Mouse (Mus musculus) erythroblast, adult 5-6 weeks (primary cell): ENCODE data around the gene Vipas39. TPM values are rescaled to one million over a fixed set of nuclear protein-coding genes. Genes with fewer than 3 reads are reported as not detected.
"Not testable (repeated sequence)": the region's sequence is repeated elsewhere in the genome, so short reads cannot be mapped to it uniquely, and the experiment has no call there.

Source experiments
- ATAC-seq: replicated peaks from 2 replicates; pipeline ENCODE4 v1.8.0; 2016; ENCODE audit warnings: moderate number of reproducible peaks, mild to moderate bottlenecking, moderate TSS enrichment, inconsistent platforms; ENCODE audit not compliant: poor library complexity, low FRiP score, severe bottlenecking
- total RNA-seq, 2 experiments: library from RNA; stranded (forward) in 1 of 2; stranded (reverse) in 1 of 2; fragments of 150-400 nt in 1 of 2; fragments of 200-764, 138-1000 nt in 1 of 2; gene quantifications; 2 replicates each; pipeline versions ENCODE4 v1.2.3 to v1.2.4; 2015 to 2017; ENCODE audit warnings: low replicate concordance in 2 of 2

Vipas39 gene
- total RNA-seq, 2 experiments from 2014 or later, result 5.9 to 16.7 TPM

DNA sequence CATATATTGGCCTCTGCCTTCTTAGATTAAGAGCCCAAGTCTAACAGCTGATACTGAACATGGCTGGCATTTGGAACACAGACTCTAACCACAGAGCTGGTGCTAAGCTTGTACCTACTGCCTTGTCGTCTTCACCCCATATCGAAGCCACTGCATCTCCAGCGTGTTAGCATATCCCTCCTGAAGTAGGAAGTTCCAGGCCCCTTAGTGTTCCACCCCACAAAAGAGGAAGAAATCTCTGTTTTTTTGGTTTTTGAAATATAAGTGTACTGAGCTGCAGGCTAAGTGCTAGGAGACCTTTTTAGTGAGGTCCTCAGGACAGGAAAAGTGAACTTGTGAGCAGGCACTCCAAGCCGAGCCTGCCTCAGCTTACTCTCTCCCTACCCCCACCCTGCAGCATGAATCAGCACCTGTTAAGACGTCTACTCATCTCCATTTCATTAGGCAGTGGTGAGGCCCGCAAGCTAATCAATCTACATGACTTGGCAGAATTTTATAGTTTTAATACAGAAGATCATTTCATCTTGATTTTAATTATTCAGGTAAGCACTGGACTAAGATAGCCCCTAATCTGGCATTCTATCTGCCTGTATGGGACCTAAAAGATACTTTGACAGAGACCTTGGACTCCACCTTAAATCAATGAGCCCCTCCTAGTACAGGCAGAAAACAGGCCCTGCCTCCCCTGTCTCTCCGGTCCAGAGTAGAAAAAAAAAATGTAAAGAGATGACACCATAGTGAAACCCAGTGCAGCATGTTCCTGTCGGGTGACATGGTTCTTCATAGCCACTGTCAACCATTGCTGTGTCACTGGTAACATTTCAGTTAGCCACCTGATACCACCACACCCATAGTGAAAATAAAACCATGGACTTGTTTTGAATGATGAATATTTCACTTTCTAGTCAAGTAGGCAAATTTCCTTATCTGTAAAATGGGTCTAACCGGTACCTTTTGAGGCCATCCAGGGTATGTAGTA, 9.1 kb upstream of the Vipas39 start:
- peak; percentile 59; the same call in 1 of the 2 replicates for ATAC-seq

DNA sequence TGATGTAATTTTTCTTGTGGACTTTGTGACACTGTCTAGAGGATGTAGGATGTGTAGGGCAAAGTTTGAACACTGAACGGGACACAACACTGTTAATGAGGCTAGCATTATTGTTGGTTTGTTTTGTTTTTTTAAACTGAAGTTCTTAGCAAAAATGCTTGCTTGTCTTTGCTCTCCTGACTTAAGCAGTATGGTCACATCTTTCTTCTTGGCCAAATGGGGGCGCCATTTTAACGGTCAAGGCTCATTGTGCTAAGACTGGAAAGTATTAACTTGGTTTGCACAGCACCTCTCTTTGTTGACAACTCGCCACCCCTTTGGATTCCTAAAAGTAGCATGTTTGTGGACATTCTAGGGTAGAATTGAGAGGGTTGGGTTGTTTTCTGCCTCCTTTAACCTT, 1.6 kb upstream of the Vipas39 start:
- no peak for ATAC-seq

DNA sequence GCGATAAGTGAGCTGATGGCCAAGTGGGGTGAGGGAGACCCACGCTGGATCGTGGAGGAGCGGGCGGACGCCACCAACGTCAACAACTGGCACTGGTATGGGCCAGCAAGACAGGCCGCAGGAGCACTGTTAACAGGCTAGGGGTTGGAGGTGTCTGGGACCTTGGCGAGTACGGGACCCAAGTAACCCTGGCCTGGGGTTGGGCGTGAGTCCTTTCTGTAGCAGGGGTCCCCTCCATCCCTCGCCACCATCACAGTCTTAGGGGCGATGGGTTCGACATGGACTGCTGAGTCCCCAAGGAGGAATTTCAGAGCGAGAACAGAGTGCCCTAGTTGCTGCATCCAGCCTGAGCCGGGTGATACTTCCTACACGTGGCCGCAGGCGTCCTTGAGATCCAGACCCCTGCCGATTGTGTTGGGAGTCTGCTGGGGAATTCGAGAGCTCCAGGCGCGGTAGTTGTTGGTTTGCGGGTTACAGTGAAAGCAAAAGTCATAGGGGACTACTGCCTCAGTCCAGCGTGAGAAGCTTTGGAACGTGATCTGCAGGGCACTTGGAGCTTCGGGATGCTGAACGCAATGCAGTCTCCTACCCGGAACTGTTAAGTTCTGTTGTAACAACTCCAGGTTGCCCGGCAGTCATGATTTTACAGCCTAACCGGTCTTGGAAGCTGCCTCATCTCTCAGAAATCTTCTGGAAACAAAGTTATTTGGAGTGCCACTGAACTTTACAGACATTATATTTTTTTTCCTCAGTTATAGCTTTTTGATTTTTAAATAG, 959 bp upstream of the Vipas39 start:
- 0 out of 2 replicates have a peak, but pooled peaks have one; percentile 3 for ATAC-seq

DNA sequence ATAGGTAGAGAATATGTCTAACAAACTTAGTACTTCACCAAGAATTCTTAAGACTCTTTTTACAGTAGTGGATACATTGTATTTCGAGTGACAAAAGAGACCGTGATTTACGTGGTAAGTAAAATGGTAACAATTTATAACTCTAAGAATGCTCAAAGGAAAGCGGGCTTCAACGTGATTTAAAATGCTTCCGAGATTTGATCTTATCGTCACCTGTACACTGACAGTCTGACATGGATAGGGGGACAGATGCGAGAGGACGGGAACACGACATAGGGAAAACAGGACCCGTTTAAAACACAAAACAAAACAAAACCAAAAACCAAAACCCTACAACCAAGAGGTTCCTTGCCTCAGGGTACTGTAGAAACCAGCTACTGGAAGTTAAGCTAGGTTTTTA, 612 bp downstream of the Vipas39 start:
- no peak for ATAC-seq

DNA sequence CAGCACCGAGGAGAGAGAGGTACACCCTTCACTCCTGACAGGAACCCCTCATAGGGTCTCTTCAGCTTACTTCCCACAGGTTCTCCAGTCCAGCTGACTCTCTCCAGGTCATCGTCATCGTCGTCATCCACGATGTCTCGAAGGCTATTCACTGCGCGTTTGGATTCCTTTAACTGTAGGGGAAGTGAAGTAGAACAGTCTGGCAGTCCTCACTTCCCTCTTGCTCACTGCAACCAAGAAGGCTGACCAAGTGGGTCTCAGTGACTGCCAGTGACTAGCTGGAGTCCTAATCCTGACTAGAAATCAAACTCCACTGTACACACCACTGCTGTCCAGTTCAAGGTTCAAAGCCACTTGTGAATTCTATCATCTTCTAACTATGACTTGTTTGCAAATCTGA, 5.5 kb downstream of the Vipas39 start:
- ATAC-seq, result no peak

DNA sequence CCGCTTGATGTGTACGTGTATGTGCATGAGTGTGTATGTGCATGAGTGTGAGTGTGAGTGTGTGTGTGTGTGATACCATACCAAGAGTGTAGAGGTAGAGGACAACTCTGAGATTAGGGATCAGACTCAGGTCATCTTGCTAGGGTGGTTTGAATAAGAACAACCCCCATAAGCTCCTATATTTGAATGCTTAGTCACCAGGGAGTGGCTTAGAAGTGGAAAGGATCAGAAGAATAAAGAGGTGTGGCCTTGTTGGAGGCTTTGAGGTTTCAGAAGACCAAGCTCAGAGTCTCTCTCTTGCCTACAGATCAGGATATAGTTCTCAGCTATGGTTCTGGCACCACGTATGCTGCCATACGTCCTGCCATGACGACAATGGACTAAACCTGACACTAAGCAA, 9.4 kb downstream of the Vipas39 start:
- ATAC-seq, result no peak

DNA sequence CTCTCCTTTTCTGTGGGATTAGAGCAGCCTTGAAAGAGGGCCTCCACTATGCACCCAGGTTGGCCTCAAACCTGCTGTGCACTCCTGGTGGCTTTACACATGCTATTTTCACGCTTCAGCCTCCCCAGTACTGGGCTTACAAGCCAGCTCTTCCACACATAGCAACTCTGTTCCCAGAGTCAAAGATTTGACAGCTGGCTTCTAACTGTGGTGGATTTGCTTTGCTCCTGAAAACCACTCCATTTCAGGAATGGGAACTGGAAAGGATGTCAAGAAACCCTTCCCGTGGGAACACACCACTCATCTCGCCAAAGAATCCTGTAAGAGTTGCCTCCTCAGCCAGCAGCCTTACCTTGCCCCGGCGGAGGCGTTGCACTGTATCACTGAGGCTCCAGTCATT, 12.2 kb downstream of the Vipas39 start:
- no peak for ATAC-seq

DNA sequence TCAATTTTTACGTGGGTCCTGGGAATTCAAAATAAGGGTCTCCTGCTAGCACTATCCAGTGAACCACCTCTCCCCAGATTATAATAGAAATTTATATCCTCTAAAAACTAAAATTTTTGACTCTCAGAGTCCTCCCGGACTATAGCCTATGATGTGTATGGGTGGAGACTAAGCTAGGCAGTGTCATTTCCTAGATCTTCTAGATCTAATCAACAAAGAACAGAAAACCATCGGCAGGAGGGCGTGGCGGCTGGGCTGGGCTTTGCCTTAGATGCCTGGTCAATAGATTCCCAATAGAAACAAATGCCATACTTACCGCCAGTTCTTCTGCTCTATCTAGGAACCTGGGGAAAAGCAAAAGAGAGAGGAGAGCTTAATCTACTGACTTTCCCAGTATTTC, 15.9 kb downstream of the Vipas39 start:
- no peak for ATAC-seq

DNA sequence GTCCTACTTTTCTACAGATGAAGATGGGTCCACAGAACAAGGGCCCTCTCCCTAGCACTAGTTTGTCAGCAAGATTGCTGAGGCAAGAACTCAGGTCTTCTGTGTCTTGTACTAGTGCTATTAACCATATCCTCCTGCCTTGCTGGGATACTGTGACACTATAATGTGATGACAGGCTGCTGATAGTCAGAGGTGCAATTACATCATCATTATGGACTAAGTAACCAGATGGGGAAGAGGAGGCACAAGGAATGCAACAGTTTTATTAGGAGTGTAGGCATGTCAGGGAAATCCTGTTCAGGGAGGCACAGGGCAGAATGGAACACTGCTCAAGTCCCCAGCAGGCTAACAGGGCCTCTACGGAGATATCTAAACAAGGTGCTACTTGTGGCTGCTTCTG, 27.4 kb downstream of the Vipas39 start, which contains the start of gene Noxred1:
TSS of gene Noxred1 (minus strand) at position 101 of the 400 bp plus-strand sequence.
- no peak for ATAC-seq

DNA sequence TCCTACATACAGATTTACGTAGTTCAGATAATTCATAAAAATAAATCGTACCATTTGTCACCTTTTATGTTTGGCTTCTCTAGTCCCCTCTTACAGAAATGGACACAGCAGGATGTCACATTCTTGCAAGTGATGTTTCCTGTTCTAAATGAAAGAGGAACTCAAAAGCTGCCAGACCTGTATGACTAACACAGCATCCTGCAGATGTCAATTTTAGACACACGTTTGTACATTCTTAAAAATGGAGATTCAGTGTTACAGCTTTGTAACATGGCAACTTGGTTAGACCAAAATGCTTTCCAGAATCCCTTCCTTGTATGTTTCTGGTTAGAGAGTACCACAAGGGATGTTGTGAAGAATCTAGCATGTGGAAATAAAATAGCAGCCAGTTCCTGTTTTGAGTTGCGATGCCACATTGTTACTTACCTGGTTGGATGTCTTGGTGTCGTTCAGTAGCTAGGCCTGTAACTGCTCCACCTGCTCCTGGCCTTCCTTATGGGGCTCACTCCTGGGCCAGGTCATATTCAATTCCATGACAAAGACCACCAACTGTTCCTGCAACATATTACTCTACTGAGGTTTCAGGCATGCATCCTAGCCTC, 29.1 kb downstream of the Vipas39 start:
- ATAC-seq, result no peak

DNA sequence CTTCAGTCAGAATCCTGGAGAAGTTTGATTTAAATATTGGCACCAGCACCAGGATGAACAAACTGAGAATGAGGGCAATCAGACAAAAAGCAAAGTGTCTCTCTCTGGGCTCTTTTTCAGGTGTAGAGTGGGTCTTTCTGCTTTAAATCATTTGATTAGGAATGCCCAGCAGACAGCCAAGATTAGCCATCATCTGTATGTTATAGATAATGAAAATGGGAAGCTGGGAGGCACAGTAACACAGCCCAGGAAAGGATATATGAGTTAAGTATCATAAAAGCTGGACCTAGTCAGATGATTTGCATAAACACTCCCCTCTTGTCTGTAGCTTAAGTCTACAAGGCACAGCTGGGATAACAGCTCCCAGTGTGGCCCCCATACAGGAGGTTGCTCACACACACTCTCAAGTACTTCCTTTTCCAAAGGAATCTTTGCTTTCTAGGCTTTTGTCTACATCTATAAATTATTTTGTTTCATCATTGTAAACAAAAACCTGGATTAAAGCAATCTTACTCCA, 35.6 kb downstream of the Vipas39 start:
- ATAC-seq, result no peak

DNA sequence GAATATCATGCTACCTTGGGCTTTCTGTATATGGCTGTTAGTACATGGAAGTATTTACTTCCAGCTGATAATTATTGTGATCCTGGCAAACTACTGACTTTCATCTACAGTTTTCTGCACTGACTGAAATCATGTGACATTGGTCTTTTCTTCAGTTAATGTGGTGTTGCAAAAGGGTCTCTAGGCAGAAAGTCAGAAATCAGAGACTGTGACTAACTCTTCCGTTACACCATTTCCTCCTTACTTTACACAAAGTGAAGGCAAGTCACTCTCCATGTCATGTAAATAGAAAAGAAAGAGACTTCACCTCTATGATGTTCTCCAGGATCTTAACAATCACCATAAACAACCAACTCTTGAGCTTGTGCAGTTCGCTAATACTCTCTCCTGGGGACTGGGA, 36.4 kb downstream of the Vipas39 start:
- no peak for ATAC-seq

DNA sequence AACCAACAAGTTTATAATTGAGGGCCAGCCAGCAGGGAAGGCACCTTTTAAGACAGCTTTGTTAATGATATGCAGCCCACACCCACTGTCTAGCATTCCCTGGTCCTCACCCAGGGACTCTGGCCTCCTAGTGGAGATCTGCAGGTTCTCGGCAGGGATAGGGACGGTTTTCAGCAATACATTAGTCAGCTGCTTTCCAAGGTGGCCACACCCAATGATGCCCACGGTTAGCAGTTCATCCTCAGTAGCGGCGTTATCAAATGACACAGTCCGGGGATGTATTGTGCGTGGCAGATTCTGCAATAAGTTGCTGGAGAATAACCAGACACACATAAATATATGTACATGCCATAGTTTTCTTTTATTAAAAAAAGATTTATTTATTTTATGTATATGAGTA, 39.3 kb downstream of the Vipas39 start:
- no peak for ATAC-seq

DNA sequence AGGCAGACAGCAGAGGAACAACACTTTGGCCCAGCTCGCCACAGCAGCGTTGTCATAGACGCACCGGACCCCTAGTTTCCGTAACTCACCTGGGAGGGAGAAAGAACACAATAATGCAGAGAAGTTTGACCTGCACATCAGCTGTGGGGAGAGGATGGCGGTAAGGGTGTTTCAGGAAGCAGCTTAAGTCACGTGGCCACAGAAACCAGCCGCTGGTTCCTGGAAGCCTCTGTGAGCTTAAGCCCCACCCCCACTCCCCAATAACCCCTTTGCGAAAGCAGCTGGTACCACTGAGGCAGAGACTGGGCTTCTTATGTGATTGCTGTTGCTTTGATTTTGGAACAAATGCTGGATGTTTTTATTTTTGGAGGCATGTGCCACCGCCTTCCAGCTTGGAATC, 41.1 kb downstream of the Vipas39 start:
- no peak for ATAC-seq

DNA sequence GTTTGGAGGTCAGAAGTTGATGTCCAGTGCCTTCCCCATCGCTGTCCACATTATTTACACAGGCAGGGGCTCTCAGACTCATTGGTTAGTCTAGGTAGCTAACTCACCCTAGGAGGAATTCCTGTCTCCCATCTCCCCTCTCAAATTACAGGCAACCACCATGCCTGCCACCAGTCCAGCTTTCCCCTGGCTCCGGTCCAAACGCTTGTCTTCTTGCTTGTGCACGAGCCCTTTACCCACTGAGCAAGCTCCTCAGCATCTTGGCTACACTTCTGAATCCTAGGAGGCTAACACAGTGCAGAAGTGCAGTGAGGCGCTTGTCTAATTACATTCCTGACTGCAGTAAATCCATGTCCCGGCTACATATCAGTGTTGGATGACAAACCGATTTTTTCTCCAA, 46.7 kb downstream of the Vipas39 start:
- no peak for ATAC-seq

DNA sequence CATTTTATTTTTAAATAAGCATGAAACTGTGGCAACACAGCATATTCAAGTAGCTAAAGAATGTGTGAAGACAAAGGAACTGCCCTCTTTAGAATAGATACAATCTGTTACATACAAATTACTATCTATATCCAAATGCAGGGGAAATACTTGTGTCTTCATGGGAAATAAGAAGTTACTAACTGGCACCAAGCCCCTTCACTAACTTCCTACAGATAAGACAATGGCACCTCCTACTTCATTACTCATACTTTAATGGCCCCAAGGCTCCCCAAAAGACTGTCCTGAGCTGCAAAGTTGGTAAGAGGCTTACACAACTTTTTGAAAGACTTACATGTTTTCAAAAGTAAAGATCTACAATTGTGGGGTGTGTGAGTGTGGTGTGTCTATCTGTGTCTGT, 48.5 kb downstream of the Vipas39 start:
- ATAC-seq, result no peak

DNA sequence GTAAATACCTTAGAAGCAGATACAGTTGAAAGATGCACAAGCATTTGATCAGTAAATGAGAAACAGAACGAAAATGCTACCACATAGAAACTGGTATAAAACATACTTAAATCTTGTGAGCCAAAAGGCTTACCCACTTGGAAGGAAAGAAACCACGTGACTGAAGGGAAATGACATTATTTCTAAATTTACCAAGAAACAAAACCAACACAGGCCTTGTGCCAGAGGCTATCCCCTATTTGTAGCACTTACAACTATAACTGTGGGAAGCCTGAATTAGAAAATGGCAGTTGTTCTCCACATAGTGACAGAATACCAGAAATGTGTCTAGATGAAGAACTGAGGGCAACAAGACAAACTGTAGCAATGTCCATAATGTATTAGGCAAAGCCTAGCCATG, 50.0 kb downstream of the Vipas39 start:
- no peak for ATAC-seq

DNA sequence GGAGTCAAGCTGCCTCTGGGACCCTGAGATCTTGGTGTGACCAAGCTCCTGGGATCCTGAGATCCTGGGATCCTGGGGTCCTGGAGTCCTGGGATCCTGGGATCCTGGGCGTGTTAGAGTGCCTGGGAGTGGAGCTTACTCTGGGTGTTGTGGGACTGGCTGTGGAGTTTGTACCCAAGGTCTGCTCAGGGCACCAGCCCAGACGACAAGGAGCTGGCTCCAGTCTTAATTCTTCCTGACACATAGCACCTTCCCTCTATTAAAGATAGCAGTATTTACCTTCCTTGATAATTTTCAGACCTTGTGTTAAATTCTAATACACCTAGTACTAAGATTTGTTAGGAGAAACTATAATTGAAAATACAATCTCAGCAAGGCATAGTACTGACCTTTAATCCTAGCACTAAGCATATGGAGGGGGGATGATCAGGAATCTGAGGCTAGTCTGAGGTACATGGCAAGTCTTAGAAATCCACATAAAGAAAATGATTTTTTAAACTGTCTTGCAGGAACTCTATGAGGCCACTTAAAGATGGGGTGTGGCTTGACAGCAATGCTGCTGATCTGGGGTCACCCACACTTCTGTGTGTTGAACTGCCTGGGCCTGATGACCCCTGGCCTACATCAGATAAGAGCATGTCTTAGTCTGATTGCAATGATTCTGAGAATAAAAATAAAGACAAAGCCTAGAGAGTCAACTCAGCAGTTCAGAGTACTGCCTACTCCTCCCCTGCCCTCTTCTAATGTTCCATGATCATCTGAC, 53.0 kb downstream of the Vipas39 start:
- no peak for ATAC-seq

DNA sequence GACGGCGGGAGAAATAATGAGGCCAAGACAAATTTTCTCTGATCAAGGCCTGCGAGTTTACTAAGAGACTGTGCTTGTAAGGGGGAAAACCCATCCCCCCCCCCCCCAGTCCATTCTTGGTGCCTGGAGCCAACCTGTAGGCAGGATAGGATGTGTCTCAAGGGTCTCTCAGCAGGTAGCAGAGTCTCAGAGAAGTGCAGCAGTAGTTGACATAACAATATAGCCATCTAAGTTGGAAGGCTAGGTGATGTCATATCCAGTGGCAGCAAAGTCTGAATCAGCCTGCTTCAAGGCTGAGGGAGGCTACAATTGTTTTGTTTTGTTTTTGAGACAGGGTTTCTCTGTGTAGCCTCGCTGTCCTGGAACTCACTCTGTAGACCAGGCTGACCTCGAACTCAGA, 60.3 kb downstream of the Vipas39 start:
- not testable (repeated sequence) for ATAC-seq

DNA sequence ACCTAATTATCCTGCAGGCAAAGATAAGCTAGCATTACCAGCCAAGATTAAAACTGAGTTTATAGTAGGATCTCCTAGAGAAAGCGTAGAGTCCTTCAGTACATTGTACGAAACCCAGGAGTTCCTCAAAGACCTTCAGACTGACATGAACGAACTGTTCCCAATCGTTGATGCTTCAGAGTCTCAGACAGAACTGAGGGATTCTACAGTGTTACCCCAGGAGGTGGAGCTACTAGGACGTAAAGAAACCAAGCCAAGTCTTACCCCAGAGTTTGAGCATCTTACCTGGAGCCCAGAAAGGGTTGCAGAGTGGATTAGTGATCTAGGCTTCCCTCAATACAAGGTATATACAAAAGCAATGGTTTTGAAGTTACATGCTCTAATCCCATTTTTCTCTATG, 64.4 kb downstream of the Vipas39 start:
- no peak for ATAC-seq
